Mouse (Mus musculus): Measurements from ENCODE around the gene Eda.
"Not testable (repeated sequence)": the region's sequence is repeated elsewhere in the genome, so short reads cannot be mapped to it uniquely, and the experiment has no call there.

The Eda gene

DNA sequence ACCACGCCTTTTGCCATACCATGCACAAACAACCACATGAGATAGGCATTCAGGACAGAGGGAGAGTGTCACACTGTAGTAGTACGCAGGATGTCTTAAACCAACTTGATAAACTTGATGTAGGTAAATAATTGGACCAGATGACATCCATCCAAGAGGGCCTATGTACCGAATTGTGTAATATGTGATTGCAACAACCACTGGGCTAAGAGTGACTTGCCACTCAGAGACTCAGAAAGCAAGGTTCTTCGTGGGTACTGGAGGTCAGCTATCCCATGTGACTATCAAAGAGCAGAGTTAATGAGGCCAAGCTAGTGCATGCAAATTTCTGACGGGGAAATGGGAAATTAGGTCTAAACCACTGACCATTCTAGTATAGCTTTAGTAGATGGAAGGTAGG, 426.3 kb downstream of the Eda start:
- DNase-seq (ENCODE audit: extremely low spot score, low read depth, low spot score): no peak

DNA sequence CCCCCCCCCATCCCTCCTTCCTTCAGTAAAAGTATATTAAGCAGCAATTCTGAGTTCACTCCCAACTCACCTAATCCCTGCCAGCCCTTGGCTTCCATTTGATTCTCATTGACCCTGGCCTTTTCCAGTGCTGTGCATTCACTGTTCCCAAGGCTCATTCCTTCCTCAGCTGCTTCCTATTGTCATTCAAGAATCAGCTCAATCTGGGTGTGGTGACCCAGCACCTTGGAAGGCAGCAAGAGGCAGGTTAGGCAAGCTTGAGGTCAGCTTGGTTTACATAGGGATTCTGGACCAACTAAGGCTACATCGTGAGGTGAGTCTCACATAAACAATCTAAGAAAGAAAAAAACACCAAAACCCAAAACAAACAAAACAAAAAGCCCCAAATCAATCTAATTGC, 433.8 kb downstream of the Eda start:
- DNase-seq (ENCODE audit: extremely low spot score, low read depth, low spot score): no peak

DNA sequence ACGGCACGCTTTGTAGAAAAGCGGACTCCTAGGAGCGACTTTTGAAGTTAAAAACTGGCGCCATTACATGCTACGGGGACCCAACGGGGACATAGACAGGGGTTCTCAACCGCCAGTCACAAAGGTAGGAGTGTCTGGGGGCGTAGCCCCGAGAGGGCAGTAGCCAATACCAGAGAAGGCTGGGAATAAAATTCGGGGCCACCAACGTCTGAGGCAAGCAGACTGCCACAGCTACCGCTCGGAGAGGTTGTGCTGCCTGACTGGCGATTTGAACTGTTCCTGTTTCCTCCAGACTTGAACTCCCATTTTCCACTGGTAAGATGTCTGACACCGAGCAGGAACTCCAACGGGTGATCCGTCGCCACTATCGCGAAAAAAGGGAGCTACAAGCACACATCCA, 453.3 kb downstream of the Eda start, which contains the start of gene Otud6a:
Otud6a (plus strand) TSS at position 321 of the 400 bp plus-strand sequence.
- DNase-seq (ENCODE audit: extremely low spot score, low read depth, low spot score): no peak

DNA sequence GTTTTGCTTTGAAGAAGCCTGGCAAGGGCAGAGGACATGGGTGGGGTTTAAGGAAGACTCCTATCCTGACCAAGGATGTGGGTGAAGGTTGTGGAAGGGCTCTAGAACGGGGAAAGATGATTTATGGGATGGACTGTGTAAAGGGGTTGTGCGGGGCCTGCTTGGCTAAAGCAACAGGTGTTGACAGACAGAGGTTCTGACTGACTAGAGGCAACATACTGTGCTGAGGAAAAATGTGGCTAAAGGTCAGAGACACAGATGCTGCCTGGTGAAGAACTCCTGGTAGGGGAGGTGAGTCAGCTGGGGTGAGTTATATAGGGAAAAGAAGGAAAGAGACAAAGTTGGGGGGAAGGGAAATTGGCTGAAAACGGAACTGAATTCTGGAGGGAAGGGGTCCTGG, 456.9 kb downstream of the Eda start:
- no peak for DNase-seq (ENCODE audit: extremely low spot score, low read depth, low spot score)

DNA sequence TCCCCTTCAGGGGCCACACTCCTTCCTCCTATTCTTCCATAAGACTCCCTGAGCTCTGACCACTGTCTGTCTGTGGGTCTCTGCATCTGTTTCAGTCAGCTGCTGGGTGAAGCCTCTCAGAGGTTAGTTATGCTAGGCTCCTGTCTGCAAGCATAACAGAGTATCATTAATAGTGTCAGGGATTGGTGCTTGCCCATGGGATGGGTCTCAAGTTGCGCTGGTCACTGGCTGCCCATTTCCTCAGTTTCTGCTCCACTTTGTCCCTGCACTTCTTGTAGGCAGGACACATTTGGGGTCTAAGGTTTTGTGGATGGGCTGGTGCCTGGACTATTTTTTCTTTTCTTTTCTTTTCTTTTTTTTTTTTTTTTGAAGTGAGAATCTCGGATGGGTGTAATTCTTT, 467.2 kb downstream of the Eda start, which contains the start of gene Awat2:
Awat2 (minus strand) TSS at position 101 of the 400 bp plus-strand sequence.
- not testable (repeated sequence) for DNase-seq (ENCODE audit: extremely low spot score, low read depth, low spot score)

DNA sequence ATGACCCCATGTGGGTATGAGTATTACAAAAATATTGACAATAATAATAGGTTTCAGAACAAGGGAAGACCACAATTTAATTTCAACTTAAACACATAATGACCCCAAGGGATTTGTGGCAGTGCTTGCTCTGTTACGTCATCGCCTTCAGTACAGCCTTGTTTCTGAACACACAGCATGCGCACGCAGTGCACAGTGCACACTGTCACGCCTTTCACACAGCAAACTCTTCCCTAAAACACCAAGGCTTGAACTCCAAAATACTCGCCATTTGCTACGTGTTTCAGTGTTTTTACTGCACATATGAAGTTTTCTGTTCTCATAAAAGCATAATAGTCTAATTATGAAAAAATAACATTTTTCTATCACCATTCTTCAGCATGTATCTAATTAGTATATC, 468.1 kb downstream of the Eda start:
- DNase-seq (ENCODE audit: extremely low spot score, low read depth, low spot score): no peak
